Mouse (Mus musculus) stomach, postnatal 0 days (tissue): Measurements from ENCODE around the gene Mgll. TPM values are rescaled to one million over a fixed set of nuclear protein-coding genes. Genes with fewer than 3 reads are reported as not detected.

Experiments
- ATAC-seq: fragments of 200-750 bp; cut with Nextera tagmentation; 2 replicates; pipeline ENCODE4 v1.8.0; 2017; ENCODE audit not compliant: low FRiP score, low TSS enrichment
- DNase-seq: peaks from one replicate; pipeline ENCODE4 v3.0.0-alpha.2; 2016; ENCODE audit warnings: low spot score
- H3K27ac ChIP-seq: fragments of 300-500 bp; sonication (generic); replicated peaks from 2 replicates; pipeline ENCODE4 v1.5.1; 2014; ENCODE audit warnings: mild to moderate bottlenecking, control low read depth
- H3K27me3 ChIP-seq: fragments of 300-500 bp; sonication (generic); 2 replicates; pipeline ENCODE4 v1.6.1; 2014; ENCODE audit warnings: low read length; ENCODE audit not compliant: control insufficient read depth, insufficient read depth
- H3K36me3 ChIP-seq: fragments of 300-500 bp; sonication (generic); 2 replicates; pipeline ENCODE4 v1.6.1; 2014; ENCODE audit warnings: low read length, mixed read lengths; ENCODE audit not compliant: control insufficient read depth, insufficient read depth
- H3K4me1 ChIP-seq: fragments of 300-500 bp; sonication (generic); replicated peaks from 2 replicates; pipeline ENCODE4 v1.6.1; 2014; ENCODE audit warnings: antibody characterized with exemption; ENCODE audit not compliant: control insufficient read depth, insufficient read depth
- H3K4me2 ChIP-seq: fragments of 300-500 bp; sonication (generic); replicated peaks from 2 replicates; pipeline ENCODE4 v1.6.1; 2014; ENCODE audit warnings: low read depth, mild to moderate bottlenecking, control low read depth, moderate library complexity
- H3K4me3 ChIP-seq: fragments of 300-500 bp; sonication (generic); 2 replicates; pipeline ENCODE4 v1.5.1; 2014; ENCODE audit warnings: low read depth, low read length, control low read depth
- H3K9ac ChIP-seq: fragments of 300-500 bp; sonication (generic); 2 replicates; pipeline ENCODE4 v1.6.1; 2014; ENCODE audit warnings: mild to moderate bottlenecking, low read length, control low read depth, mixed read lengths
- H3K9me3 ChIP-seq: fragments of 300-500 bp; sonication (generic); 2 replicates; pipeline ENCODE4 v1.6.1; 2016; ENCODE audit warnings: low read length; ENCODE audit not compliant: control insufficient read depth
- CTCF ChIP-seq: IDR thresholded peaks from 2 replicates; pipeline ENCODE4 v1.5.1; 2016; ENCODE audit warnings: antibody characterized with exemption, low read depth, mild to moderate bottlenecking, moderate library complexity
- EP300 ChIP-seq: optimal IDR thresholded peaks from 2 replicates; pipeline ENCODE3; 2016; ENCODE audit warnings: antibody characterized with exemption
- WGBS: fragments of 180-500 bp; shearing (Covaris S2); extraction: QIAGEN DNeasy Blood & Tissue Kit; methylation state at CpG from one replicate; pipeline ENCODE4 v1.1.7; 2014; 5-methylcytosine and 5-hydroxymethylcytosine counted together
- polyA plus RNA-seq: library from polyadenylated mRNA; unstranded; fragments of >200 nt; fragmentation: Nextera tagmentation; extraction: Ambion mirVana; gene quantifications from 2 replicates; pipeline ENCODE4 v1.2.1, GENCODE M21; 2015

The Mgll gene
- polyA plus RNA-seq, 1 experiment from 2014 or later: 117 TPM

- 37% methylated on average over 16 of the region's 16 CpGs for WGBS
- no peak overlapping the region for H3K4me3 ChIP-seq
- no peak overlapping the region for H3K4me2 ChIP-seq
- peaks cover 8% of the 10 kb centered on the region for H3K4me1 ChIP-seq
- no peaks in the 10 kb centered on the region for H3K27me3 ChIP-seq
- H3K9ac ChIP-seq: 0 out of 2 replicates have a peak overlapping the region, but pooled peaks have one; percentile 18
- no peaks in the 10 kb centered on the region for H3K36me3 ChIP-seq
- no peak for TF ChIP-seq CTCF
- no peak for TF ChIP-seq EP300
- H3K9me3 ChIP-seq: no peaks in the 10 kb centered on the region
- H3K27ac ChIP-seq: 0 out of 2 replicates have a peak overlapping the region, but pooled peaks have one; percentile 35
- DNase-seq (no peak), ATAC-seq (peak; percentile 33; the same call in 1 of the 2 replicates)
Observed at GRCm38 (mm10) chr6:88736741-88737508, 12.7 kb downstream of the Mgll start.

- 70% methylated on average over 6 of the region's 6 CpGs for WGBS
- peaks cover 4% of the 10 kb centered on the region for H3K4me1 ChIP-seq
- H3K9ac ChIP-seq: no peak overlapping the region
- no peak overlapping the region for H3K4me3 ChIP-seq
- no peaks in the 10 kb centered on the region for H3K9me3 ChIP-seq
- H3K4me2 ChIP-seq: no peak overlapping the region
- ATAC-seq (no peak), DNase-seq (no peak)
- H3K36me3 ChIP-seq: no peaks in the 10 kb centered on the region
- H3K27ac ChIP-seq: 0 out of 2 replicates have a peak overlapping the region, but pooled peaks have one; percentile 24
- H3K27me3 ChIP-seq: no peaks in the 10 kb centered on the region
- TF ChIP-seq EP300 (no peak), CTCF (no peak)
Observed at GRCm38 (mm10) chr6:88737509-88737888, 13.3 kb downstream of the Mgll start.

- ATAC-seq: no peak
- WGBS: 72% methylated on average over 3 of the region's 3 CpGs
- H3K4me2 ChIP-seq: no peak overlapping the region
- H3K4me1 ChIP-seq: 0 out of 2 replicates have a peak, but pooled peaks cover 2% of the 10 kb centered on the region
- no peak overlapping the region for H3K9ac ChIP-seq
- no peak overlapping the region for H3K27ac ChIP-seq
- DNase-seq: no peak
- no peaks in the 10 kb centered on the region for H3K36me3 ChIP-seq
- TF ChIP-seq EP300 (no peak), CTCF (no peak)
- H3K9me3 ChIP-seq: no peaks in the 10 kb centered on the region
- H3K27me3 ChIP-seq: no peaks in the 10 kb centered on the region
- H3K4me3 ChIP-seq: no peak overlapping the region
Observed at GRCm38 (mm10) chr6:88741041-88741440, 16.8 kb downstream of the Mgll start.

GRCm38 (mm10) chr6:88741791-88742190 is 17.6 kb downstream of the Mgll start:
- no peak for DNase-seq
- 0 out of 2 replicates have a peak, but pooled peaks cover 2% of the 10 kb centered on the region for H3K4me1 ChIP-seq
- H3K27ac ChIP-seq: 0 out of 2 replicates have a peak overlapping the region, but pooled peaks have one; percentile 24
- TF ChIP-seq EP300 (no peak), CTCF (no peak)
- H3K27me3 ChIP-seq: no peaks in the 10 kb centered on the region
- H3K36me3 ChIP-seq: no peaks in the 10 kb centered on the region
- ATAC-seq: no peak
- H3K4me3 ChIP-seq: no peak overlapping the region
- H3K9ac ChIP-seq: no peak overlapping the region
- H3K9me3 ChIP-seq: no peaks in the 10 kb centered on the region
- WGBS: 80% methylated on average over 3 of the region's 3 CpGs
- H3K4me2 ChIP-seq: no peak overlapping the region

GRCm38 (mm10) chr6:88742286-88743011 is 18.2 kb downstream of the Mgll start:
- 64% methylated on average over 9 of the region's 9 CpGs for WGBS
- DNase-seq: no peak
- no peak overlapping the region for H3K9ac ChIP-seq
- H3K27ac ChIP-seq: 0 out of 2 replicates have a peak overlapping the region, but pooled peaks have one; percentile 24
- H3K4me3 ChIP-seq: no peak overlapping the region
- 0 out of 2 replicates have a peak, but pooled peaks cover 2% of the 10 kb centered on the region for H3K4me1 ChIP-seq
- H3K36me3 ChIP-seq: no peaks in the 10 kb centered on the region
- H3K4me2 ChIP-seq: no peak overlapping the region
- no peak for ATAC-seq
- no peak for TF ChIP-seq CTCF
- TF ChIP-seq EP300: no peak
- no peaks in the 10 kb centered on the region for H3K9me3 ChIP-seq
- H3K27me3 ChIP-seq: no peaks in the 10 kb centered on the region
